Mouse (Mus musculus): ENCODE measurements at regions not wholly inside any gene's neighbourhood (a gene's known extent, or its start where the extent isn't known, plus 50 kb on each side); places are given as distances from the start of the nearest gene placed in this dataset.

DNA sequence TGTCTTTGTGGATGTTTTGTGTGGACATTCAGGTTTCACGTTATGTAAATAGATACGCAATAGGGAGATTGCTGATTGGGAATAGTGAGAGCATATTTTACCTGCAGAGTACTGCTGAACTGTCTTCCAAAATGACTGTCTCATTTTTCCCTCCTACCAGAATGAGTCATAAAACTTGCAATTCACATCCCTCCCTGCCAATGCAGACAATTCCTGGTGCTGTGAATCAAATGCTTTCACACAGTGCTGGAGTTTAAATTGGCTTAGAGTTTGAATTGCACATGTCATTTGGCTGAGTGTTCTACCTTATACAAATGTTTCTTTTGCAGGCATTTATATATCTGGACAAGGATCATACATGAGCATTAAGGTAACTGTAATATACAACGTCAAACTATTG, 649.9 kb downstream of the Rab28 start:
- Histone ChIP-seq H3K4me2 (replicated peaks; ENCODE audit: low read depth, low read length, severe bottlenecking) (no peak overlapping the region), H3K4me3 (replicated peaks; ENCODE audit: low read length) (no peak overlapping the region), H3K4me1 (ENCODE audit: control insufficient read depth, insufficient read depth, low read length) (no peaks in the 10 kb centered on the region), H3K9ac (ENCODE audit: low read depth, low read length, severe bottlenecking) (no peak overlapping the region), H3K27ac (replicated peaks; ENCODE audit: low read depth, low read length) (no peak overlapping the region), H3K9me3 (ENCODE audit: control insufficient read depth, low read length) (no peaks in the 10 kb centered on the region), H3K36me3 (ENCODE audit: control insufficient read depth, insufficient read depth, low read length) (no peaks in the 10 kb centered on the region), H3K27me3 (ENCODE audit: control insufficient read depth, insufficient read depth, low read length) (no peaks in the 10 kb centered on the region)
- no peak for DNase-seq (ENCODE audit: low spot score)
- no peak for ATAC-seq (ENCODE audit: low FRiP score, low read depth)
- TF ChIP-seq POLR2A (IDR thresholded peaks at IDR 0.05; ENCODE audit: borderline replicate concordance, extremely low read depth, insufficient read depth, insufficient read length) = no peak
- WGBS = 83% methylated on average over 3 of the region's 3 CpGs

GRCm38 (mm10) chr5:41051948-41052347, 656.0 kb downstream of the Rab28 start:
- ATAC-seq (ENCODE audit: low FRiP score, low read depth) (no peak), DNase-seq (ENCODE audit: low spot score) (peak; percentile 58)
- H3K27me3 ChIP-seq (ENCODE audit: control insufficient read depth, insufficient read depth, low read length) = no peaks in the 10 kb centered on the region
- H3K27ac ChIP-seq (replicated peaks; ENCODE audit: low read depth, low read length) = no peak overlapping the region
- no peaks in the 10 kb centered on the region for H3K4me1 ChIP-seq (ENCODE audit: control insufficient read depth, insufficient read depth, low read length)
- no peaks in the 10 kb centered on the region for H3K9me3 ChIP-seq (ENCODE audit: control insufficient read depth, low read length)
- TF ChIP-seq POLR2A (IDR thresholded peaks at IDR 0.05; ENCODE audit: borderline replicate concordance, extremely low read depth, insufficient read depth, insufficient read length) = no peak
- no peak overlapping the region for H3K4me3 ChIP-seq (replicated peaks; ENCODE audit: low read length)
- H3K36me3 ChIP-seq (ENCODE audit: control insufficient read depth, insufficient read depth, low read length) = no peaks in the 10 kb centered on the region
- H3K9ac ChIP-seq (ENCODE audit: low read depth, low read length, severe bottlenecking) = no peak overlapping the region
- H3K4me2 ChIP-seq (replicated peaks; ENCODE audit: low read depth, low read length, severe bottlenecking) = no peak overlapping the region
- 27% methylated on average over 4 of the region's 4 CpGs for WGBS

DNA sequence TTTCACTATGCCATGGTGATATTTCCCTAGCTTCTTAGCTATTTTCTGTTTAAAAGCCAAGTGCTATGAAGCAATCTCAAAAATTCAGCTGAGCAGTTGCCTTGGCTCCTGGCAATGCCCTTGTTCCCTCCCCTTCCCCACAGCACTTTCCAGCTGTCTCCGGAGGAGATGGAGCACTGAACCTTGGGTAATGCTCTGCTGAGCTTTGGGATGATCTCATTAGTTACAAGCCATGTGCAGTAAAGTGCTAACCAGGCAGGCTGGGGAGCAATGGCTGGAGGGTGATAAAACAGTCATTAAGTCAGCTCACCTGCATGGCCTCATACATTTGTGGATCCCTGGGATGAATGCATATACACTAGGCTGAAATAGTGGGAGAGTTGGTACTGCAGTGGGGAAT, 659.4 kb downstream of the Rab28 start:
- 8% methylated on average over 1 of the region's 1 CpGs for WGBS

DNA sequence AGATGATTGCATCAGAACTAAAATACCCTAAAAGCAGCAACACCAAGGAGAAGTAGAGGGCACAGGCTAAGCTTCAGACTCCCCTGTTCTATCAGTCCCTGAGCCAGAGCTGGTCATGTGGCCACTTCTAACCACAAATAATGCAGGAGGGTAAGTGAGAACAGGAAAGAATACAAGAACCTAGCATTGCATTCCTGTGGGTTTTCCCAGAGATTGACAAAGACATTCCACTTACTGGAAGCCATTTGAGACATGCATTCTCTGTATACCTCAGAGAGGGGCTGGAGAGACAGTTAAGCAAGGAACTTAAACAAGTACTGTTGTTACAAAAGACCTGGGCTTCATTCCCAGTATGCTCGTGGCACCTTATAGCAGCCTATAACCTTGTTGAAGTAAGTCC, 662.7 kb downstream of the Rab28 start:
- Histone ChIP-seq H3K9me3 (ENCODE audit: control insufficient read depth, low read length) (no peaks in the 10 kb centered on the region), H3K9ac (ENCODE audit: low read depth, low read length, severe bottlenecking) (no peak overlapping the region), H3K27ac (replicated peaks; ENCODE audit: low read depth, low read length) (no peak overlapping the region), H3K4me1 (ENCODE audit: control insufficient read depth, insufficient read depth, low read length) (no peaks in the 10 kb centered on the region), H3K36me3 (ENCODE audit: control insufficient read depth, insufficient read depth, low read length) (no peaks in the 10 kb centered on the region), H3K27me3 (ENCODE audit: control insufficient read depth, insufficient read depth, low read length) (no peaks in the 10 kb centered on the region), H3K4me2 (replicated peaks; ENCODE audit: low read depth, low read length, severe bottlenecking) (no peak overlapping the region), H3K4me3 (replicated peaks; ENCODE audit: low read length) (no peak overlapping the region)
- DNase-seq (ENCODE audit: low spot score) = no peak
- TF ChIP-seq POLR2A (IDR thresholded peaks at IDR 0.05; ENCODE audit: borderline replicate concordance, extremely low read depth, insufficient read depth, insufficient read length) = no peak
- ATAC-seq (ENCODE audit: low FRiP score, low read depth) = no peak
- 72% methylated on average over 1 of the region's 1 CpGs for WGBS

More for the DNA sequence above, 659.4 kb downstream of the Rab28 start:
- no peaks in the 10 kb centered on the region for H3K9me3 ChIP-seq (ENCODE audit: control insufficient read depth, low read length)
- H3K36me3 ChIP-seq (ENCODE audit: control insufficient read depth, insufficient read depth, low read length) = no peaks in the 10 kb centered on the region
- ATAC-seq (ENCODE audit: low FRiP score, low read depth) = no peak
- H3K9ac ChIP-seq (ENCODE audit: low read depth, low read length, severe bottlenecking) = no peak overlapping the region
- H3K27me3 ChIP-seq (ENCODE audit: control insufficient read depth, insufficient read depth, low read length) = no peaks in the 10 kb centered on the region
- H3K4me1 ChIP-seq (ENCODE audit: control insufficient read depth, insufficient read depth, low read length) = no peaks in the 10 kb centered on the region
- no peak overlapping the region for H3K4me3 ChIP-seq (replicated peaks; ENCODE audit: low read length)
- no peak overlapping the region for H3K27ac ChIP-seq (replicated peaks; ENCODE audit: low read depth, low read length)
- no peak for DNase-seq (ENCODE audit: low spot score)
- no peak for TF ChIP-seq POLR2A (IDR thresholded peaks at IDR 0.05; ENCODE audit: borderline replicate concordance, extremely low read depth, insufficient read depth, insufficient read length)
- no peak overlapping the region for H3K4me2 ChIP-seq (replicated peaks; ENCODE audit: low read depth, low read length, severe bottlenecking)

- Histone ChIP-seq H3K27ac (replicated peaks; ENCODE audit: low read depth, low read length) (no peak overlapping the region), H3K36me3 (ENCODE audit: control insufficient read depth, insufficient read depth, low read length) (no peaks in the 10 kb centered on the region), H3K9ac (ENCODE audit: low read depth, low read length, severe bottlenecking) (no peak overlapping the region), H3K4me3 (replicated peaks; ENCODE audit: low read length) (no peak overlapping the region), H3K4me1 (ENCODE audit: control insufficient read depth, insufficient read depth, low read length) (no peaks in the 10 kb centered on the region), H3K27me3 (ENCODE audit: control insufficient read depth, insufficient read depth, low read length) (no peaks in the 10 kb centered on the region), H3K4me2 (replicated peaks; ENCODE audit: low read depth, low read length, severe bottlenecking) (no peak overlapping the region), H3K9me3 (ENCODE audit: control insufficient read depth, low read length) (no peaks in the 10 kb centered on the region)
- DNase-seq (ENCODE audit: low spot score) (peak; percentile 87), ATAC-seq (ENCODE audit: low FRiP score, low read depth) (peak; percentile 30; the same call in 1 of the 2 replicates)
- no peak for TF ChIP-seq POLR2A (IDR thresholded peaks at IDR 0.05; ENCODE audit: borderline replicate concordance, extremely low read depth, insufficient read depth, insufficient read length)
Measured at GRCm38 (mm10) chr5:41044465-41044864, 663.5 kb downstream of the Rab28 start.

GRCm38 (mm10) chr5:41038790-41039189, 669.2 kb downstream of the Rab28 start:
- Histone ChIP-seq H3K9ac (ENCODE audit: low read depth, low read length, severe bottlenecking) (no peak overlapping the region), H3K36me3 (ENCODE audit: control insufficient read depth, insufficient read depth, low read length) (no peaks in the 10 kb centered on the region), H3K27ac (replicated peaks; ENCODE audit: low read depth, low read length) (no peak overlapping the region), H3K9me3 (ENCODE audit: control insufficient read depth, low read length) (no peaks in the 10 kb centered on the region), H3K4me3 (replicated peaks; ENCODE audit: low read length) (no peak overlapping the region), H3K27me3 (ENCODE audit: control insufficient read depth, insufficient read depth, low read length) (no peaks in the 10 kb centered on the region), H3K4me2 (replicated peaks; ENCODE audit: low read depth, low read length, severe bottlenecking) (no peak overlapping the region), H3K4me1 (ENCODE audit: control insufficient read depth, insufficient read depth, low read length) (no peaks in the 10 kb centered on the region)
- 90% methylated on average over 4 of the region's 4 CpGs for WGBS
- no peak for DNase-seq (ENCODE audit: low spot score)
- no peak for ATAC-seq (ENCODE audit: low FRiP score, low read depth)
- TF ChIP-seq POLR2A (IDR thresholded peaks at IDR 0.05; ENCODE audit: borderline replicate concordance, extremely low read depth, insufficient read depth, insufficient read length) = no peak

All from limb, embryonic 14.5 days (tissue).